Mouse (Mus musculus): Measurements from ENCODE around the gene Sh3kbp1.

DNA sequence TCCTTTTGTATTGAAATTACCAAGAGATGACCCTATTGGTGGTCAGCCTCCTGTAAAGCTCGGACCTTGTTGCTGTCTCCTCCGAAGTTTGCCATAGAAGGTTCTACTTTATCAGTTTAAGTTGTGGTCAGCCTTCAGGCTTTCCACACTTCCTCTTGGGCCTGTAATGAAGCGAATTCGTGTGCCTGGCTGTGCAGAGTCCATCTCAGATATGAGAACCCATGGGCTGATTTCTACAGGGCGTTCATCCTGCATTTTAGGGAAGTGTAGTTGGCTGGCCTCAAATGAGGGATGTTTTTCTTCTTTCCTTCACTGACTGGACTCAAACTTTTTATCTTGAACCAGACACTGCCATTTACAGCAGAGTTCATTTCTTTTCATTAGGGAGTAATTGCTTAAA lies 20.5 kb downstream of the Sh3kbp1 start:
- TF ChIP-seq CTCF (conservative IDR thresholded peaks at IDR 0.05; ENCODE audit: low read length): no peak
- no peak for TF ChIP-seq NANOG (IDR thresholded peaks at IDR 0.05; ENCODE audit: borderline replicate concordance, low read length)
- no peak for TF ChIP-seq POU5F1 (IDR thresholded peaks at IDR 0.05; ENCODE audit: borderline replicate concordance, low read length)

All from E14TG2a.4 (cell line).